Mouse (Mus musculus): ENCODE measurements around the gene Hlx. TPM values are rescaled to one million over a fixed set of nuclear protein-coding genes. Genes with fewer than 3 reads are reported as not detected.

Gene Hlx
- total and polyA plus RNA-seq, 3 experiments = 2.4 to 9.6 TPM; not detected in 1

DNA sequence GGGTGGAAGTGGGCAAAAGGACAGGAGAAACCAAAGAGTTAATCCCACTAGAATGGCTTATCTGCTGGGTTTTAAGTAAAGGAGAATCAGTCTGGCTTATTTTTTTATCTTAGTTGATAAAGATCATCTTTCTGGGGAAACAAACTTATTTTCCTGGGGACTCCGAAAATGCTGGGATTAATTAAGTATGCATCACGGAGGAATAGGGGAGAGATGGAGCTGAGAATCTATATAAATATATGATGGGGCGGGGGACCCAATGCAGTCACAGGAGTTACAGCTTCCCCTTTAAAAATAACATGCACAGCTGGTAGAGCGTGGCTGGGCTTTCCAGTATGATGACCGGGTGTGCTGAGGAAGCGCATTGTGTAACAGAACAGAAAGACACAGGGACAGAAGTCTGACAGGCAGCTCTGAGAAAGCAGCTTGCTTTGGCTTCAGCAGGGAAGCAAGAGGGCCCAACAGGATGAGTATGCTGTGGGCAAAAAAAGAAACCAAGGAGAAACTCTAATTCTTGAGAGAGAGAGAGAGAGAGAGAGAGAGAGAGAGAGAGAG lies 3.8 kb downstream of the Hlx start:
- TF ChIP-seq TAL1 (IDR thresholded peaks at IDR 0.05; ENCODE audit: low read length) (no peak), ZKSCAN1 (IDR thresholded peaks at IDR 0.05; ENCODE audit: low read depth, low read length) (no peak), ELF1 (IDR thresholded peaks at IDR 0.05; ENCODE audit: low read depth, low read length) (no peak), ZMIZ1 (IDR thresholded peaks at IDR 0.05; ENCODE audit: low read depth, low read length) (no peak), MYB (IDR thresholded peaks at IDR 0.05; ENCODE audit: low read depth, low read length) (no peak), MAFK (IDR thresholded peaks at IDR 0.05; ENCODE audit: borderline replicate concordance, low read depth, low read length) (no peak), RAD21 (IDR thresholded peaks at IDR 0.05; ENCODE audit: low read depth, low read length) (no peak), BHLHE40 (IDR thresholded peaks at IDR 0.05; ENCODE audit: borderline replicate concordance, low read depth, low read length) (no peak), GABPA (IDR thresholded peaks at IDR 0.05; ENCODE audit: low read depth, low read length) (no peak), JUND (IDR thresholded peaks at IDR 0.05; ENCODE audit: low read depth, low read length) (no peak), ETS1 (IDR thresholded peaks at IDR 0.05; ENCODE audit: low read depth, low read length) (no peak), USF2 (IDR thresholded peaks at IDR 0.05; ENCODE audit: borderline replicate concordance in 1 of 2, insufficient read depth in 1 of 2, low read depth in 1 of 2, low read length in 2 of 2) (no peak), SMC3 (IDR thresholded peaks at IDR 0.05; ENCODE audit: low read depth, low read length) (no peak), MEF2A (IDR thresholded peaks at IDR 0.05; ENCODE audit: extremely low read depth, insufficient replicate concordance, low read depth, low read length, poor library complexity, severe bottlenecking) (no peak), CHD1 (IDR thresholded peaks at IDR 0.05; ENCODE audit: low read depth, low read length) (no peak)
- no peaks in the 10 kb centered on the region for H3K27me3 ChIP-seq (ENCODE audit: control insufficient read depth in 1 of 2, insufficient read depth in 2 of 2, low read length in 2 of 2)
- H3K9me3 ChIP-seq (replicated peaks; ENCODE audit: insufficient read depth, low read length) = no peaks in the 10 kb centered on the region
- no peak overlapping the region for H3K4me3 ChIP-seq (ENCODE audit: control insufficient read depth in 1 of 2, insufficient read depth in 1 of 2, low read depth in 2 of 2, low read length in 2 of 2)
- no peak overlapping the region for H3K9ac ChIP-seq (ENCODE audit: control insufficient read depth, low read depth, low read length, poor library complexity, severe bottlenecking)
- no peak overlapping the region for H3K27ac ChIP-seq (ENCODE audit: control insufficient read depth, low read depth, low read length)
- peaks cover 0 to 2% of the 10 kb centered on the region in 2 experiments; a peak in 1 of 4 replicates for H3K36me3 ChIP-seq (ENCODE audit: control insufficient read depth in 1 of 2, insufficient read depth in 2 of 2, low read length in 2 of 2)
- H3K79me2 ChIP-seq (ENCODE audit: control insufficient read depth, insufficient read depth, low read length, poor library complexity) = peaks cover 6% of the 10 kb centered on the region
- no peak for DNase-seq (ENCODE audit: low read depth, low spot score)
- 0 out of 4 replicates have a peak, but pooled peaks cover 0 to 3% of the 10 kb centered on the region in 2 experiments for H3K4me1 ChIP-seq (ENCODE audit: control insufficient read depth in 1 of 2, insufficient read depth in 2 of 2, low read length in 2 of 2)

DNA sequence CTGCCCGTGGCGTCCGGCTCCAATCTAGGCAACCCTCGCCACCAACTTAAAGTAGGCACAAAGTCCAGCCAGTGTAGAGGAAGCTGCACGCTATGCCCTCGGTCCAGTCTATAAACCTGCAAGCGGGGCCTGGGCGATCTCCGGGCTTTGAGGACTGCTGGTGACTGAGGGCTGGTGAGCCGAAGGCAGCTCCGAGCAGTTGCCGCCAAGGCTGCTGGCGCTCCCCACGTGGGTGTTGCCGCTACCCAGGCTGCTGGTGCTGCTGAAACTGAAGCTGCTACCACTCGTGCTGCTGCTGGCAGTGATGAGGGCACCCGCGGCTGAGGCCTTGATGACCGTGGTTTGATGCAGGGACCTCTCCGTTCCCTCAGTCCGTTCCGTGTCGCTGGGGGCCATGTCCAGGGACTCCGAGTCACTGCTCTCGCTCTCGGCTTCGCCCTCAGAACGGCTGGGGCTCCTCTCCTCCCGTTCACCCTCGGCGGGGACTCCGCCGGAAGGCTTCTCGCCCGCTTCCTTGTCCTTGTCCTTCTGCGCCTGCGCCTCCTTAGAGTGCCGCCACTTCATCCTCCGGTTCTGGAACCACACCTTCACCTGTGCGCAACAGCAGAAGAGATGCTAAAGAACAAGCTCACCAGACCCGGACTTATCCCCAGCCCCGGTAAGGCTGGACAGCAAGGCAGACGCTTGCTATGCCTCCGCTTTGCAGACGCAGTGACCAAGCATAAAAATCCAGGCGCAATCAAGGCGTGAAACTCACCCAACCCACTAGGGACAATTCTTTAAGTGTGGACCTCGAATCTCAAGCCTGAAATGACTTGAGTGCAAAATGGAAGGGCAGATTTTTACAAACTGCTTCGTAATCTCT lies 4.8 kb downstream of the Hlx start:
- 0 out of 4 replicates have a peak, but pooled peaks cover 0 to 3% of the 10 kb centered on the region in 2 experiments for H3K4me1 ChIP-seq (ENCODE audit: control insufficient read depth in 1 of 2, insufficient read depth in 2 of 2, low read length in 2 of 2)
- H3K27ac ChIP-seq (ENCODE audit: control insufficient read depth, low read depth, low read length) = no peak overlapping the region
- H3K9me3 ChIP-seq (replicated peaks; ENCODE audit: insufficient read depth, low read length) = no peaks in the 10 kb centered on the region
- H3K36me3 ChIP-seq (ENCODE audit: control insufficient read depth in 1 of 2, insufficient read depth in 2 of 2, low read length in 2 of 2) = peaks cover 0 to 2% of the 10 kb centered on the region in 2 experiments; a peak in 1 of 4 replicates
- peaks cover 6% of the 10 kb centered on the region for H3K79me2 ChIP-seq (ENCODE audit: control insufficient read depth, insufficient read depth, low read length, poor library complexity)
- H3K9ac ChIP-seq (ENCODE audit: control insufficient read depth, low read depth, low read length, poor library complexity, severe bottlenecking) = no peak overlapping the region
- no peak for DNase-seq (ENCODE audit: low read depth, low spot score)
- H3K4me3 ChIP-seq (ENCODE audit: control insufficient read depth in 1 of 2, insufficient read depth in 1 of 2, low read depth in 2 of 2, low read length in 2 of 2) = no peak overlapping the region
- TF ChIP-seq RCOR1 (IDR thresholded peaks at IDR 0.05; ENCODE audit: low read depth, low read length) (no peak), NELFE (IDR thresholded peaks at IDR 0.05; ENCODE audit: low read depth, low read length) (no peak), CTCF (IDR thresholded peaks at IDR 0.05 in 2 of 3, conservative IDR thresholded peaks at IDR 0.05 in 1 of 3; ENCODE audit: control insufficient read depth in 1 of 3, insufficient read depth in 1 of 3, low read depth in 2 of 3, low read length in 3 of 3, poor library complexity in 1 of 3, severe bottlenecking in 1 of 3) (no peak), MAFK (IDR thresholded peaks at IDR 0.05; ENCODE audit: borderline replicate concordance, low read depth, low read length) (no peak), USF1 (IDR thresholded peaks at IDR 0.05; ENCODE audit: low read depth, low read length) (no peak), POLR2A (IDR thresholded peaks at IDR 0.05; ENCODE audit: control insufficient read depth in 1 of 2, insufficient read depth in 1 of 2, low read depth in 1 of 2, low read length in 2 of 2, poor library complexity in 1 of 2) (no peak), JUND (IDR thresholded peaks at IDR 0.05; ENCODE audit: low read depth, low read length) (no peak), TAL1 (IDR thresholded peaks at IDR 0.05; ENCODE audit: low read length) (no peak), USF2 (IDR thresholded peaks at IDR 0.05; ENCODE audit: borderline replicate concordance in 1 of 2, insufficient read depth in 1 of 2, low read depth in 1 of 2, low read length in 2 of 2) (no peak), HCFC1 (IDR thresholded peaks at IDR 0.05; ENCODE audit: low read depth, low read length) (no peak)
- H3K27me3 ChIP-seq (ENCODE audit: control insufficient read depth in 1 of 2, insufficient read depth in 2 of 2, low read length in 2 of 2) = no peaks in the 10 kb centered on the region

All from MEL (cell line).